In the genomic region with DNA sequence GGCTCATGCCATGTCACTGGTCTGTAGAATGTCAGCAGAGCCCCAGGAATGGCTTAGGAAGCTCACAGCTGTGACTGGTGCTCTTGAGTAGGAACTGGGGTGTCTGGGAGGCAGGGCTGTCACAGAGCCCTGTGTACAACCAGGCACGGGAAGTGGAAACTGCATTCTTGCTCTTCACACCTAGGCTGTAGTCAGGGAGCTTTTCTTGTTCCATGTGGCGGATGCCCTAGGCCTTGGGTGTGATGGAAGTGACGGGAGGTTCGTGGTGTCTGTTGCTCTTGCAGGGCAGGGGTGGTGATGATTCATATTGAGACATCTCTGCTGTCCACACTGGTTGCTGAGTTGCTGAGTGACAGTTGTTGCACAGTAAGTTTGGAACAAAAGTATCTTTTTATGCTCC, we compare ENCODE assay signal across 39 mouse cellular contexts. TPM values are rescaled to one million over a fixed set of nuclear protein-coding genes. Genes with fewer than 3 reads are reported as not detected.
DNase-seq lines count a peak whose midpoint lies in the region; ATAC-seq and TF ChIP-seq lines count a peak whose summit lies in the region.
"Had no signal": no experiment of that assay in that cellular context is flagged by ENCODE, and none has a peak within 500 bp of the region (broad histone marks: within the 10 kb centered on the region; RNA-seq: fewer than 3 reads in every experiment).

No protein-coding gene starts in this region.

- DNase-seq in embryonic facial prominence, embryonic 10.5 days (ENCODE audit: low spot score), result no peak
- DNase-seq in layer of hippocampus, adult 2 months (ENCODE audit: low spot score in 2 of 2), result no peak
- no peak for DNase-seq in layer of hippocampus, adult 9-10 months (ENCODE audit: low spot score)
- DNase-seq in adipocyte (ENCODE audit: low spot score), result peak; percentile 43
- no peak for DNase-seq in ovary, postnatal 36 days (ENCODE audit: low spot score)
- DNase-seq in adrenal gland, adult 18-20 months (ENCODE audit: low spot score in 2 of 2), result no peak
- DNase-seq in spleen, postnatal 36 days (ENCODE audit: low spot score in 2 of 2), result no peak
- DNase-seq: adrenal gland, postnatal 14 days; cerebellum, adult 11 months; cerebellum, adult 9-11 months; embryo, embryonic 11 days; gastrocnemius, postnatal 25 days; heart, adult 18-20 months; heart, postnatal 10 days; kidney, adult 9 months; kidney, postnatal 14 days; lung, postnatal 4 days; midbrain, embryonic 14.5 days; retina, postnatal 1 day; right cerebral cortex, postnatal 14 days; thymus, postnatal 36 days had no signal

- no peak for TF ChIP-seq CTCF in layer of hippocampus, adult 2 months (conservative IDR thresholded peaks at IDR 0.05)

- H3K27me3 ChIP-seq in embryonic facial prominence, embryonic 13.5 days, result no peaks in the 10 kb centered on the region
- no peaks in the 10 kb centered on the region for H3K27me3 ChIP-seq in embryonic facial prominence, embryonic 10.5 days (replicated peaks; ENCODE audit: low read depth, poor library complexity, severe bottlenecking)
- H3K27me3 ChIP-seq: forebrain, embryonic 13.5 days; heart, embryonic 13.5 days; limb, embryonic 12.5 days; liver, embryonic 15.5 days; lung, embryonic 15.5 days; megakaryocyte, embryonic 14.5 days; stomach, embryonic 15.5 days had no signal

- no peak for ATAC-seq in embryonic facial prominence, embryonic 13.5 days (ENCODE audit: insufficient number of reproducible peaks, insufficient read depth, low FRiP score, low TSS enrichment, low read depth)
- ATAC-seq: CD4-positive, CD25-positive, alpha-beta regulatory T cell, adult 4 months; forebrain, embryonic 13.5 days; hindbrain, postnatal 0 days; intestine, postnatal 0 days had no signal

- H3K4me3 ChIP-seq in embryonic facial prominence, embryonic 13.5 days, result no peak overlapping the region
- no peak overlapping the region for H3K4me3 ChIP-seq in embryonic facial prominence, embryonic 10.5 days
- H3K4me3 ChIP-seq in layer of hippocampus, adult 2 months, result no peak overlapping the region
- H3K4me3 ChIP-seq: forebrain, embryonic 13.5 days; heart, embryonic 13.5 days; hindbrain, embryonic 10.5 days; left cerebral cortex, adult 2 months; limb, embryonic 12.5 days; liver, embryonic 15.5 days; lung, embryonic 15.5 days; megakaryocyte, embryonic 14.5 days; stomach, embryonic 15.5 days had no signal

- peaks cover 17% of the 10 kb centered on the region for H3K4me1 ChIP-seq in embryonic facial prominence, embryonic 13.5 days
- H3K4me1 ChIP-seq in embryonic facial prominence, embryonic 10.5 days, result no peaks in the 10 kb centered on the region
- H3K4me1 ChIP-seq: hindbrain, embryonic 10.5 days; limb, embryonic 12.5 days; liver, embryonic 15.5 days; lung, embryonic 15.5 days; stomach, embryonic 15.5 days had no signal

- H3K9me3 ChIP-seq in embryonic facial prominence, embryonic 13.5 days, result no peaks in the 10 kb centered on the region
- H3K9me3 ChIP-seq in embryonic facial prominence, embryonic 10.5 days, result no peaks in the 10 kb centered on the region
- H3K9me3 ChIP-seq: forebrain, embryonic 13.5 days; heart, embryonic 13.5 days; hindbrain, embryonic 10.5 days; limb, embryonic 12.5 days; liver, embryonic 15.5 days; lung, embryonic 15.5 days; megakaryocyte, embryonic 14.5 days; stomach, embryonic 15.5 days had no signal

- H3K36me3 ChIP-seq in embryonic facial prominence, embryonic 13.5 days, result peaks cover 75% of the 10 kb centered on the region
- H3K36me3 ChIP-seq in embryonic facial prominence, embryonic 10.5 days (replicated peaks), result peaks cover 97% of the 10 kb centered on the region

- no peak overlapping the region for H3K9ac ChIP-seq in embryonic facial prominence, embryonic 13.5 days
- H3K9ac ChIP-seq: forebrain, embryonic 13.5 days; heart, embryonic 13.5 days; limb, embryonic 12.5 days; liver, embryonic 15.5 days; lung, embryonic 15.5 days; stomach, embryonic 15.5 days had no signal

- no peak overlapping the region for H3K4me2 ChIP-seq in embryonic facial prominence, embryonic 13.5 days
- H3K4me2 ChIP-seq: forebrain, embryonic 13.5 days; heart, embryonic 13.5 days; limb, embryonic 12.5 days; liver, embryonic 15.5 days; lung, embryonic 15.5 days; stomach, embryonic 15.5 days had no signal

- WGBS in embryonic facial prominence, embryonic 13.5 days, result 85% methylated on average over 4 of the region's 4 CpGs
- 89% methylated on average over 4 of the region's 4 CpGs for WGBS in embryonic facial prominence, embryonic 10.5 days

- H3K27ac ChIP-seq in embryonic facial prominence, embryonic 13.5 days, result peak overlapping the region; percentile 40; the same call in 1 of the 2 replicates
- H3K27ac ChIP-seq in embryonic facial prominence, embryonic 10.5 days (replicated peaks), result no peak overlapping the region
- peak overlapping the region; percentile 57 for H3K27ac ChIP-seq in layer of hippocampus, adult 2 months
- H3K27ac ChIP-seq: forebrain, embryonic 13.5 days; heart, embryonic 13.5 days; hindbrain, embryonic 10.5 days; hindbrain, postnatal 0 days; left cerebral cortex, adult 2 months; limb, embryonic 12.5 days; liver, embryonic 15.5 days; lung, embryonic 15.5 days; stomach, embryonic 15.5 days had no signal

RNA-seq across cellular contexts. Expression of a gene that starts 45.6 kb away (rescaled TPM):
- polyA plus RNA-seq in embryonic facial prominence, embryonic 13.5 days (2015; fragmentation: Nextera tagmentation; extraction: Ambion mirVana), result 42.6 and 49.4 TPM in 2 replicates
- polyA plus RNA-seq in embryonic facial prominence, embryonic 10.5 days (2016; fragmentation: Nextera tagmentation; extraction: Ambion mirVana), result 55.2 and 64.8 TPM in 2 replicates
- 10 to 100 TPM; 32.7 to 61.0 TPM for total RNA-seq in layer of hippocampus, adult 2 months (2021)
- total RNA-seq in adrenal gland, adult 18-20 months (2021), result 10 to 100 TPM; 44.8 to 48.9 TPM

RNA-seq across cellular contexts. Expression of a gene that starts 50.4 kb away (rescaled TPM):
- not detected in 2 replicates for polyA plus RNA-seq in embryonic facial prominence, embryonic 13.5 days (2015; fragmentation: Nextera tagmentation; extraction: Ambion mirVana)
- polyA plus RNA-seq in embryonic facial prominence, embryonic 10.5 days (2016; fragmentation: Nextera tagmentation; extraction: Ambion mirVana), result not detected in 2 replicates
- not detected for total RNA-seq in layer of hippocampus, adult 2 months (2021)
- total RNA-seq in adrenal gland, adult 18-20 months (2021), result not detected
- total RNA-seq: gastrocnemius, adult 18-20 months; gastrocnemius, postnatal 25 days; heart, adult 18-20 months; heart, postnatal 10 days; layer of hippocampus, postnatal 14 days; left cerebral cortex, adult 2 months; left cerebral cortex, postnatal 25 days; monocyte, adult 5-6 weeks had no signal
- polyA plus RNA-seq: CD4-positive, CD25-positive, alpha-beta regulatory T cell, adult 4 months; embryonic facial prominence, embryonic 14.5 days; forebrain, embryonic 13.5 days; lung, embryonic 15.5 days; midbrain, embryonic 14.5 days had no signal
